Mouse (Mus musculus): Measurements from ENCODE around the gene Zdhhc23. TPM values are rescaled to one million over a fixed set of nuclear protein-coding genes. Genes with fewer than 3 reads are reported as not detected.

Gene Zdhhc23
- total and polyA plus RNA-seq, 3 experiments, result 3.8 to 53.3 (median 7.8) TPM

DNA sequence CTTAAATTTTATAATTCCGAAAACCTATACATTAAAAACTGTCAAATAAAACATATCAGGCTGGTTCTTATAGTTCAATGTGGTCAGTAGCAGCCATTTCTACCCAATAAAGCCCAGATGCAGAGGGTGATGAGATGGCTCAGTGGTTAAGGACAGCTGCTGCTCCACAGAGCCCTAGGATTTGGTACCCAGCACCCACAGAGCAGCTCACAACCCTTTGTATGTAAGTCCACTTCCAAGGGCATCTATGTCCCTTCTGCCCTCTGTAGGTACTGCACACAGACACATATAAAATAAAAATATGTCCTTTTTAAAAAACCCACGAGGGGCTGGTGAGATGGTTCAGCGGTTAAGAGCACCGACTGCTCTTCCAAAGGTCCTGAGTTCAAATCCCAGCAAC lies 6.7 kb upstream of the Zdhhc23 start:
- H3K9ac ChIP-seq (ENCODE audit: control insufficient read depth, low read depth, low read length, poor library complexity, severe bottlenecking), result no peak overlapping the region
- H3K4me1 ChIP-seq (ENCODE audit: control insufficient read depth in 1 of 2, insufficient read depth in 2 of 2, low read length in 2 of 2), result no peaks in the 10 kb centered on the region
- H3K9me3 ChIP-seq (replicated peaks; ENCODE audit: insufficient read depth, low read length), result no peaks in the 10 kb centered on the region
- H3K4me3 ChIP-seq (ENCODE audit: control insufficient read depth in 1 of 2, insufficient read depth in 1 of 2, low read depth in 2 of 2, low read length in 2 of 2), result no peak overlapping the region
- TF ChIP-seq MYC (IDR thresholded peaks at IDR 0.05; ENCODE audit: low read depth, low read length), result no peak
- TF ChIP-seq RCOR1 (IDR thresholded peaks at IDR 0.05; ENCODE audit: low read depth, low read length), result no peak
- TF ChIP-seq MAX (IDR thresholded peaks at IDR 0.05; ENCODE audit: low read length), result no peak
- TF ChIP-seq KAT2A (conservative IDR thresholded peaks at IDR 0.05; ENCODE audit: low read depth, low read length), result no peak
- TF ChIP-seq CTCF (IDR thresholded peaks at IDR 0.05 in 2 of 3, conservative IDR thresholded peaks at IDR 0.05 in 1 of 3; ENCODE audit: control insufficient read depth in 1 of 3, insufficient read depth in 1 of 3, low read depth in 2 of 3, low read length in 3 of 3, poor library complexity in 1 of 3, severe bottlenecking in 1 of 3), result no peak
- TF ChIP-seq TBP (IDR thresholded peaks at IDR 0.05; ENCODE audit: low read depth, low read length), result no peak
- TF ChIP-seq USF1 (IDR thresholded peaks at IDR 0.05; ENCODE audit: low read depth, low read length), result no peak
- TF ChIP-seq ZNF384 (IDR thresholded peaks at IDR 0.05; ENCODE audit: low read depth, low read length), result no peak
- TF ChIP-seq GABPA (IDR thresholded peaks at IDR 0.05; ENCODE audit: low read depth, low read length), result no peak
- TF ChIP-seq EP300 (IDR thresholded peaks at IDR 0.05; ENCODE audit: low read depth in 1 of 2, low read length in 2 of 2), result no peak
- TF ChIP-seq TAL1 (IDR thresholded peaks at IDR 0.05; ENCODE audit: low read length), result no peak
- no peak for TF ChIP-seq HCFC1 (IDR thresholded peaks at IDR 0.05; ENCODE audit: low read depth, low read length)
- no peak for TF ChIP-seq GATA1 (IDR thresholded peaks at IDR 0.05; ENCODE audit: low read depth, low read length)
- no peak for TF ChIP-seq MEF2A (IDR thresholded peaks at IDR 0.05; ENCODE audit: extremely low read depth, insufficient replicate concordance, low read depth, low read length, poor library complexity, severe bottlenecking)
- no peak for TF ChIP-seq POLR2AphosphoS5 (IDR thresholded peaks at IDR 0.05; ENCODE audit: borderline replicate concordance, low read depth, low read length)
- H3K36me3 ChIP-seq (ENCODE audit: control insufficient read depth in 1 of 2, insufficient read depth in 2 of 2, low read length in 2 of 2), result peaks cover 0 to 2% of the 10 kb centered on the region in 2 experiments; a peak in 1 of 4 replicates
- no peaks in the 10 kb centered on the region for H3K79me2 ChIP-seq (ENCODE audit: control insufficient read depth, insufficient read depth, low read length, poor library complexity)
- no peak overlapping the region for H3K27ac ChIP-seq (ENCODE audit: control insufficient read depth, low read depth, low read length)
- no peaks in the 10 kb centered on the region for H3K27me3 ChIP-seq (ENCODE audit: control insufficient read depth in 1 of 2, insufficient read depth in 2 of 2, low read length in 2 of 2)
- DNase-seq (ENCODE audit: low read depth, low spot score), result no peak

DNA sequence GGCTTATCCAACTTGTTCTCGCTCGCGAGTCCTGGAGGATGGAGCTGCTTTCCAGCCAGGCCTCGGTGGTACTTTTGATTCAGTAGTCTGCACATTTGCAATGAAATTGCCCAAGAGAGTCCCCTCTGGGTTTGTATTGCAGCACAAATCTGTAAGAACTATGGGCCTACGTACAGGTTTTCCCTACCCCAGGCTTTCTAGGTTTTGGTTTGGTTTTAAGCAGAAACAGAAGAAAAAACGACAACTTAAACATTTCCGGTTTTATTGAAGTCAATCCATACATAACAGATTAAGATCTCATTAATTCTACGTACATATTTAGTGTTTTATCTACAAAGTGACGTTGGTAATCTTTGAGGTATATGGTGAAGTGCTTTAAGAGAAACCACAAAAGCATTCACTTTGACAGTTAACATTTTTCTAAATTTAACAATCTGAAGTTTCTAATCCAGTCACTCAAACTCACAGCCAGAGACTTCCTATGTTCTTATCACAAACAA lies 569 bp upstream of the Zdhhc23 start:
- Histone ChIP-seq H3K4me3 (ENCODE audit: control insufficient read depth in 1 of 2, insufficient read depth in 1 of 2, low read depth in 2 of 2, low read length in 2 of 2) (peak overlapping the region; percentile 64 to 67), H3K4me1 (ENCODE audit: control insufficient read depth in 1 of 2, insufficient read depth in 2 of 2, low read length in 2 of 2) (peaks cover 6 to 7% of the 10 kb centered on the region in 2 experiments; a peak in 3 of 4 replicates), H3K36me3 (ENCODE audit: control insufficient read depth in 1 of 2, insufficient read depth in 2 of 2, low read length in 2 of 2) (peaks cover 2 to 5% of the 10 kb centered on the region in 2 experiments; a peak in 3 of 4 replicates), H3K9ac (ENCODE audit: control insufficient read depth, low read depth, low read length, poor library complexity, severe bottlenecking) (peak overlapping the region; percentile 78), H3K27me3 (ENCODE audit: control insufficient read depth in 1 of 2, insufficient read depth in 2 of 2, low read length in 2 of 2) (no peaks in the 10 kb centered on the region), H3K79me2 (ENCODE audit: control insufficient read depth, insufficient read depth, low read length, poor library complexity) (peaks cover 3% of the 10 kb centered on the region; the same call in 1 of the 2 replicates), H3K9me3 (replicated peaks; ENCODE audit: insufficient read depth, low read length) (no peaks in the 10 kb centered on the region), H3K27ac (ENCODE audit: control insufficient read depth, low read depth, low read length) (peak overlapping the region; percentile 64)
- DNase-seq (ENCODE audit: low read depth, low spot score), result peak; percentile 48
- TF ChIP-seq TAL1 (IDR thresholded peaks at IDR 0.05; ENCODE audit: low read length), result no peak
- TF ChIP-seq E2F4 (IDR thresholded peaks at IDR 0.05; ENCODE audit: borderline replicate concordance, low read depth, low read length), result no peak
- no peak for TF ChIP-seq ELF1 (IDR thresholded peaks at IDR 0.05; ENCODE audit: low read depth, low read length)
- no peak for TF ChIP-seq POLR2AphosphoS2 (IDR thresholded peaks at IDR 0.05; ENCODE audit: low read length)
- no peak for TF ChIP-seq JUND (IDR thresholded peaks at IDR 0.05; ENCODE audit: low read depth, low read length)
- no peak for TF ChIP-seq ZKSCAN1 (IDR thresholded peaks at IDR 0.05; ENCODE audit: low read depth, low read length)
- TF ChIP-seq UBTF (IDR thresholded peaks at IDR 0.05; ENCODE audit: borderline replicate concordance, insufficient read depth, low read depth, low read length), result no peak
- peak in 1 of 2 experiments; percentile 28; a peak in 1 of 4 replicates for TF ChIP-seq EP300 (IDR thresholded peaks at IDR 0.05; ENCODE audit: low read depth in 1 of 2, low read length in 2 of 2)
- TF ChIP-seq CHD1 (IDR thresholded peaks at IDR 0.05; ENCODE audit: low read depth, low read length), result no peak
- TF ChIP-seq GABPA (IDR thresholded peaks at IDR 0.05; ENCODE audit: low read depth, low read length), result no peak
- 0 out of 2 replicates have a peak, but pooled peaks have one; percentile 14 for TF ChIP-seq ETS1 (IDR thresholded peaks at IDR 0.05; ENCODE audit: low read depth, low read length)
- TF ChIP-seq NELFE (IDR thresholded peaks at IDR 0.05; ENCODE audit: low read depth, low read length), result no peak
- 0 out of 2 replicates have a peak, but pooled peaks have one; percentile 6 for TF ChIP-seq SIN3A (IDR thresholded peaks at IDR 0.05; ENCODE audit: low read length)
- no peak for TF ChIP-seq POLR2AphosphoS5 (IDR thresholded peaks at IDR 0.05; ENCODE audit: borderline replicate concordance, low read depth, low read length)
- no peak for TF ChIP-seq MAZ (IDR thresholded peaks at IDR 0.05; ENCODE audit: low read depth, low read length)
- TF ChIP-seq NRF1 (IDR thresholded peaks at IDR 0.05; ENCODE audit: insufficient read depth, low read depth, low read length, poor library complexity, severe bottlenecking), result no peak
- TF ChIP-seq MAFK (IDR thresholded peaks at IDR 0.05; ENCODE audit: borderline replicate concordance, low read depth, low read length), result no peak
- no peak for TF ChIP-seq KAT2A (conservative IDR thresholded peaks at IDR 0.05; ENCODE audit: low read depth, low read length)
- no peak for TF ChIP-seq MYC (IDR thresholded peaks at IDR 0.05; ENCODE audit: low read depth, low read length)
- TF ChIP-seq SMC3 (IDR thresholded peaks at IDR 0.05; ENCODE audit: low read depth, low read length), result no peak
- no peak for TF ChIP-seq USF1 (IDR thresholded peaks at IDR 0.05; ENCODE audit: low read depth, low read length)
- peak; percentile 33; the same call in 1 of the 2 replicates for TF ChIP-seq BHLHE40 (IDR thresholded peaks at IDR 0.05; ENCODE audit: borderline replicate concordance, low read depth, low read length)
